Mouse (Mus musculus) heart, embryonic 16.5 days (tissue): ENCODE results near the gene Foxp1. TPM values are rescaled to one million over a fixed set of nuclear protein-coding genes. Genes with fewer than 3 reads are reported as not detected.
A peak's percentile ranks its signal among the peaks of the same experiment; 100 is the strongest.

Experiments
- ATAC-seq: fragments of 200-750 bp; cut with Nextera tagmentation; replicated peaks from 2 replicates; pipeline ENCODE4 v1.8.0; 2017; ENCODE audit warnings: moderate number of reproducible peaks; ENCODE audit not compliant: insufficient read depth, low FRiP score; ENCODE audit errors: extremely low read depth
- H3K27ac ChIP-seq: fragments of 300-500 bp; sonication (generic); 2 replicates; pipeline ENCODE4 v1.5.1; 2014; ENCODE audit warnings: mild to moderate bottlenecking, low read length, control low read depth, moderate library complexity
- H3K27me3 ChIP-seq: fragments of 300-500 bp; sonication (generic); 2 replicates; pipeline ENCODE4 v1.6.1; 2014; ENCODE audit warnings: low read length, mixed read lengths; ENCODE audit not compliant: control insufficient read depth, insufficient read depth
- H3K36me3 ChIP-seq: fragments of 300-500 bp; sonication (generic); 2 replicates; pipeline ENCODE4 v1.6.1; 2014; ENCODE audit not compliant: control insufficient read depth, insufficient read depth
- H3K4me1 ChIP-seq: fragments of 300-500 bp; sonication (generic); 2 replicates; pipeline ENCODE4 v1.6.1; 2014; ENCODE audit warnings: low read length, mixed read lengths; ENCODE audit not compliant: control insufficient read depth, insufficient read depth
- H3K4me2 ChIP-seq: fragments of 300-500 bp; sonication (generic); 2 replicates; pipeline ENCODE4 v1.6.1; 2014; ENCODE audit warnings: low read depth, mild to moderate bottlenecking, control low read depth, low read length
- H3K4me3 ChIP-seq: fragments of 300-500 bp; sonication (generic); 2 replicates; pipeline ENCODE4 v1.5.1; 2014; ENCODE audit warnings: mild to moderate bottlenecking, control low read depth, low read length
- H3K9ac ChIP-seq: fragments of 300-500 bp; sonication (generic); 2 replicates; pipeline ENCODE4 v1.6.1; 2014; ENCODE audit warnings: low read length, control low read depth
- H3K9me3 ChIP-seq: fragments of 300-500 bp; sonication (generic); replicated peaks from 2 replicates; pipeline ENCODE4 v1.6.1; 2016; ENCODE audit warnings: low read length; ENCODE audit not compliant: control insufficient read depth
- WGBS: fragments of 180-500 bp; shearing (Covaris S2); extraction: QIAGEN DNeasy Blood & Tissue Kit; methylation state at CpG from one replicate; pipeline ENCODE4 v1.1.7; 2014; 5-methylcytosine and 5-hydroxymethylcytosine counted together
- polyA plus RNA-seq: library from polyadenylated mRNA; unstranded; fragments of >200 nt; fragmentation: Nextera tagmentation; extraction: Ambion mirVana; gene quantifications from 2 replicates; pipeline ENCODE4 v1.2.1, GENCODE M21; 2015

Gene Foxp1
- polyA plus RNA-seq, 1 experiment from 2014 or later, result 59.0 TPM

- Histone ChIP-seq H3K9me3 (peaks cover 2% of the 10 kb centered on the region; the same call in 1 of the 2 replicates), H3K4me1 (peaks cover 4% of the 10 kb centered on the region; the same call in 1 of the 2 replicates), H3K27ac (no peak overlapping the region), H3K4me2 (no peak overlapping the region), H3K36me3 (no peaks in the 10 kb centered on the region), H3K27me3 (no peaks in the 10 kb centered on the region), H3K9ac (no peak overlapping the region), H3K4me3 (no peak overlapping the region)
- 58% methylated on average over 10 of the region's 10 CpGs for WGBS
- no peak for ATAC-seq
Observed at GRCm38 (mm10) chr6:99130758-99131410, 391.6 kb downstream of the Foxp1 start.

GRCm38 (mm10) chr6:99126717-99127116, 395.8 kb downstream of the Foxp1 start:
- no peak overlapping the region for H3K4me3 ChIP-seq
- peaks cover 4% of the 10 kb centered on the region; the same call in 1 of the 2 replicates for H3K4me1 ChIP-seq
- no peak overlapping the region for H3K9ac ChIP-seq
- H3K36me3 ChIP-seq, result no peaks in the 10 kb centered on the region
- no peak for ATAC-seq
- H3K9me3 ChIP-seq, result peaks cover 2% of the 10 kb centered on the region; the same call in 1 of the 2 replicates
- no peak overlapping the region for H3K4me2 ChIP-seq
- no peak overlapping the region for H3K27ac ChIP-seq
- H3K27me3 ChIP-seq, result no peaks in the 10 kb centered on the region
- WGBS, result 85% methylated on average over 9 of the region's 9 CpGs

GRCm38 (mm10) chr6:99120776-99121766, 401.4 kb downstream of the Foxp1 start:
- Histone ChIP-seq H3K4me1 (no peaks in the 10 kb centered on the region), H3K9ac (no peak overlapping the region), H3K36me3 (no peaks in the 10 kb centered on the region), H3K9me3 (no peaks in the 10 kb centered on the region), H3K4me2 (no peak overlapping the region), H3K27ac (no peak overlapping the region), H3K27me3 (no peaks in the 10 kb centered on the region), H3K4me3 (no peak overlapping the region)
- WGBS, result 92% methylated on average over 8 of the region's 8 CpGs
- ATAC-seq, result no peak

GRCm38 (mm10) chr6:99118534-99118933, 404.0 kb downstream of the Foxp1 start:
- Histone ChIP-seq H3K4me2 (no peak overlapping the region), H3K9me3 (no peaks in the 10 kb centered on the region), H3K4me1 (no peaks in the 10 kb centered on the region), H3K9ac (no peak overlapping the region), H3K36me3 (no peaks in the 10 kb centered on the region), H3K27me3 (no peaks in the 10 kb centered on the region), H3K27ac (no peak overlapping the region), H3K4me3 (no peak overlapping the region)
- 43% methylated on average over 4 of the region's 4 CpGs for WGBS
- no peak for ATAC-seq

- Histone ChIP-seq H3K9ac (no peak overlapping the region), H3K36me3 (no peaks in the 10 kb centered on the region), H3K27me3 (no peaks in the 10 kb centered on the region), H3K4me1 (no peaks in the 10 kb centered on the region), H3K9me3 (no peaks in the 10 kb centered on the region), H3K27ac (no peak overlapping the region), H3K4me3 (no peak overlapping the region), H3K4me2 (no peak overlapping the region)
- no peak for ATAC-seq
- WGBS, result 68% methylated on average over 1 of the region's 1 CpGs
Observed at GRCm38 (mm10) chr6:99117411-99117810, 405.1 kb downstream of the Foxp1 start.

GRCm38 (mm10) chr6:99111856-99112255, 410.7 kb downstream of the Foxp1 start:
- Histone ChIP-seq H3K9ac (no peak overlapping the region), H3K4me1 (peaks cover 9% of the 10 kb centered on the region), H3K4me3 (no peak overlapping the region), H3K4me2 (no peak overlapping the region), H3K9me3 (no peaks in the 10 kb centered on the region; the same call in 1 of the 2 replicates), H3K27ac (no peak overlapping the region), H3K27me3 (no peaks in the 10 kb centered on the region), H3K36me3 (no peaks in the 10 kb centered on the region)
- no peak for ATAC-seq
- WGBS, result 77% methylated on average over 4 of the region's 4 CpGs

GRCm38 (mm10) chr6:99108417-99108816, 414.1 kb downstream of the Foxp1 start:
- no peak overlapping the region for H3K4me2 ChIP-seq
- H3K9me3 ChIP-seq, result no peaks in the 10 kb centered on the region; the same call in 1 of the 2 replicates
- no peak overlapping the region for H3K4me3 ChIP-seq
- H3K9ac ChIP-seq, result no peak overlapping the region
- no peak overlapping the region for H3K27ac ChIP-seq
- H3K4me1 ChIP-seq, result peaks cover 22% of the 10 kb centered on the region
- no peaks in the 10 kb centered on the region for H3K36me3 ChIP-seq
- H3K27me3 ChIP-seq, result no peaks in the 10 kb centered on the region
- ATAC-seq, result no peak
- WGBS, result 77% methylated on average over 4 of the region's 4 CpGs

- Histone ChIP-seq H3K36me3 (no peaks in the 10 kb centered on the region), H3K9me3 (no peaks in the 10 kb centered on the region; the same call in 1 of the 2 replicates), H3K4me2 (no peak overlapping the region), H3K9ac (no peak overlapping the region), H3K27me3 (no peaks in the 10 kb centered on the region), H3K4me1 (peaks cover 22% of the 10 kb centered on the region), H3K4me3 (no peak overlapping the region), H3K27ac (no peak overlapping the region)
- 72% methylated on average over 6 of the region's 6 CpGs for WGBS
- ATAC-seq, result no peak
Observed at GRCm38 (mm10) chr6:99107674-99108073, 414.8 kb downstream of the Foxp1 start.

- H3K4me1 ChIP-seq, result peaks cover 22% of the 10 kb centered on the region
- H3K9me3 ChIP-seq, result no peaks in the 10 kb centered on the region; the same call in 1 of the 2 replicates
- no peak overlapping the region for H3K4me3 ChIP-seq
- no peak; the same call in 1 of the 2 replicates for ATAC-seq
- H3K36me3 ChIP-seq, result no peaks in the 10 kb centered on the region
- WGBS, result 20% methylated on average over 6 of the region's 6 CpGs
- H3K27ac ChIP-seq, result 0 out of 2 replicates have a peak overlapping the region, but pooled peaks have one; percentile 0
- no peak overlapping the region for H3K4me2 ChIP-seq
- H3K27me3 ChIP-seq, result no peaks in the 10 kb centered on the region
- no peak overlapping the region for H3K9ac ChIP-seq
Observed at GRCm38 (mm10) chr6:99107081-99107482, 415.4 kb downstream of the Foxp1 start.
